Mouse (Mus musculus): ENCODE measurements around the gene Acss1.

Acss1 gene

GRCm38 (mm10) chr2:150667820-150668766 lies at the start of gene Acss1:
Gene Acss1 (minus strand): TSS chr2:150668500.
- DNase-seq (ENCODE audit: low spot score in 2 of 2) = peak in 1 of 2 experiments; percentile 39

- no peak for DNase-seq (ENCODE audit: low spot score in 2 of 2)
Measured at GRCm38 (mm10) chr2:150712167-150712674, 43.9 kb upstream of the Acss1 start.

GRCm38 (mm10) chr2:150691481-150692170 lies 23.3 kb upstream of the Acss1 start:
- DNase-seq (ENCODE audit: low spot score in 2 of 2) = no peak

GRCm38 (mm10) chr2:150690216-150690615 lies 21.9 kb upstream of the Acss1 start:
- DNase-seq (ENCODE audit: low spot score in 2 of 2) = no peak

- no peak for DNase-seq (ENCODE audit: low spot score in 2 of 2)
Measured at GRCm38 (mm10) chr2:150689223-150689800, 21.0 kb upstream of the Acss1 start, which contains the start of gene Vsx1. Gene Vsx1 (minus strand): TSS chr2:150689360.

- DNase-seq (ENCODE audit: low spot score in 2 of 2) = peak; percentile 60 to 91
Measured at GRCm38 (mm10) chr2:150688541-150689186, 20.4 kb upstream of the Acss1 start.

GRCm38 (mm10) chr2:150687871-150688540 lies 19.7 kb upstream of the Acss1 start:
- DNase-seq (ENCODE audit: low spot score in 2 of 2) = no peak

- no peak for DNase-seq (ENCODE audit: low spot score in 2 of 2)
Measured at GRCm38 (mm10) chr2:150685389-150685788, 17.1 kb upstream of the Acss1 start.

- no peak for DNase-seq (ENCODE audit: low spot score in 2 of 2)
Measured at GRCm38 (mm10) chr2:150684451-150684850, 16.2 kb upstream of the Acss1 start.

GRCm38 (mm10) chr2:150681581-150681980 lies 13.3 kb upstream of the Acss1 start:
- DNase-seq (ENCODE audit: low spot score in 2 of 2) = no peak

- DNase-seq (ENCODE audit: low spot score in 2 of 2) = peak; percentile 74 to 80
Measured at GRCm38 (mm10) chr2:150678392-150678791, 10.1 kb upstream of the Acss1 start.

- DNase-seq (ENCODE audit: low spot score in 2 of 2) = no peak
Measured at GRCm38 (mm10) chr2:150675525-150675924, 7.2 kb upstream of the Acss1 start.

GRCm38 (mm10) chr2:150674900-150675299 lies 6.6 kb upstream of the Acss1 start:
- DNase-seq (ENCODE audit: low spot score in 2 of 2) = peak; percentile 47 to 52

GRCm38 (mm10) chr2:150673929-150674328 lies 5.6 kb upstream of the Acss1 start:
- no peak for DNase-seq (ENCODE audit: low spot score in 2 of 2)

- no peak for DNase-seq (ENCODE audit: low spot score in 2 of 2)
Measured at GRCm38 (mm10) chr2:150671609-150672290, 3.5 kb upstream of the Acss1 start.

- DNase-seq (ENCODE audit: low spot score in 2 of 2) = no peak
Measured at GRCm38 (mm10) chr2:150670926-150671325, 2.6 kb upstream of the Acss1 start.

GRCm38 (mm10) chr2:150669454-150670045 lies 1.2 kb upstream of the Acss1 start:
- no peak for DNase-seq (ENCODE audit: low spot score in 2 of 2)

GRCm38 (mm10) chr2:150668956-150669355 lies 656 bp upstream of the Acss1 start:
- DNase-seq (ENCODE audit: low spot score in 2 of 2) = no peak

GRCm38 (mm10) chr2:150667065-150667819 lies 1.1 kb downstream of the Acss1 start:
- DNase-seq (ENCODE audit: low spot score in 2 of 2) = no peak

Measured in cerebellum, postnatal 4 days (tissue).